Mouse (Mus musculus): Measurements from ENCODE around the gene Sstr4. TPM values are rescaled to one million over a fixed set of nuclear protein-coding genes. Genes with fewer than 3 reads are reported as not detected.
A peak's percentile ranks its signal among the peaks of the same experiment; 100 is the strongest.

Gene Sstr4
- total RNA-seq, 2 experiments from 2014 or later: 0.28 to 0.47 TPM

DNA sequence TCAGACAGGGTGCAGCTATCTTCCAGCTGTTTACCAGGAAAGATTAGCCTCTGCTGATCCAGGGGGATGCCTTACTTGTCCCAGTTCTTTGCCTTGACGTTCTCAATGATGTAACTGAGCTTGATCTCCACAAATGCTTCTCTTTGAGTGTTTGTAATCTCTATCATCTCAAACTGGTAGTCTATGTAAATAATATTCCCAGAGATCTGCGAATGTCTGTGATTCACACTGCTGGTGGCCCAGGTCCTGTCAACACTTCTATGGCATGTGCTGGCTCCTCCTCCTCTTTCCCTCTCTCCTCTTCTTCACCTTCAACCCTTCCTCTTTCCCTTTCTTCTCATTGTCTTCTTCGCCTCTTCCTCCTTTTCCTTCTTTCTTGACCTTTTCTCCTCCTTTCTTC, 24.0 kb downstream of the Sstr4 start:
- intact Hi-C loops (cut with DNase I): no loop called here
- Histone ChIP-seq H3K4me3 (no peak overlapping the region), H3K27ac (no peak overlapping the region)
- no peak for DNase-seq
- no peak for TF ChIP-seq CTCF (IDR thresholded peaks at IDR 0.05)

DNA sequence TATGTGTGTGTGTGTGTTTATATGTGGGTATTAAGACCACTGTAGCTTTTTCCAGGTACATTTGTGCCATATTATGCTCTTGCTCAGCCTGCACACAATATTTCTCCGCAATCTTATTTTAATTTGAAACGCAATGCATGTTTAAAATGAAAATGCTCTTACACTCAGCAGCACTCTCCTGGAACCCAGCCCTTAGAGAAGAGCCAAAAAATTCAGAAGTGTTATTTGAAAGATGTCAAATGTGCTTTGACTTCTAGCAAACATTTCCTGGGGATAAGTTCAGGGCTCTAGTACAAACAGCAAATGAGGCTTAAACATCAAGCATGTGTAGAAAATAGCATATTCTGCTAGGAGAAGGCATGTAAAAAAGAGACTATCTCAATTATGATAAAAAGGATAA, 24.6 kb downstream of the Sstr4 start:
- intact Hi-C loops (cut with DNase I): no loop called here
- Histone ChIP-seq H3K4me3 (no peak overlapping the region), H3K27ac (no peak overlapping the region)
- no peak for TF ChIP-seq CTCF (IDR thresholded peaks at IDR 0.05)
- no peak for DNase-seq

DNA sequence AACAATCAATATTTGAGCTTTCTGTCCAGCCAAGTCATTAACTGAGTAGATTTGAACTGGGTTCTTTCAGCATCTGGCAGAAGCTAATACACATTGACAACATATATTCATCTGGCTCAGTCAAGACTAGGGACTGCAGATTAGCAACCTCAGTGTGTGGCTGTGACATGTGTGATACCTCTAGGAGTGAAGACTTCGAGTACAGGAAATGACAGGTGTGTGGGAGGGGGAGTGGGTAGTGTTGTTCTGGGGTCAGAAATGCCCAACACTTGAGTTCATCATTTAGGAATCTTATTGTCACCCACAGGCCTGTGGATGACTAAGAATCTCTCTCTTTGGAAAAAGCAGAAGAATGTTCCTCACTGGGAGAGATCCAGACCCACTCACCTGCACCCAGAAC, 26.0 kb downstream of the Sstr4 start:
- TF ChIP-seq CTCF (IDR thresholded peaks at IDR 0.05): no peak
- H3K27ac ChIP-seq: peak overlapping the region; percentile 43; the same call in 1 of the 2 replicates
- DNase-seq: no peak
- intact Hi-C loops (cut with DNase I): no loop called here
- no peak overlapping the region for H3K4me3 ChIP-seq

DNA sequence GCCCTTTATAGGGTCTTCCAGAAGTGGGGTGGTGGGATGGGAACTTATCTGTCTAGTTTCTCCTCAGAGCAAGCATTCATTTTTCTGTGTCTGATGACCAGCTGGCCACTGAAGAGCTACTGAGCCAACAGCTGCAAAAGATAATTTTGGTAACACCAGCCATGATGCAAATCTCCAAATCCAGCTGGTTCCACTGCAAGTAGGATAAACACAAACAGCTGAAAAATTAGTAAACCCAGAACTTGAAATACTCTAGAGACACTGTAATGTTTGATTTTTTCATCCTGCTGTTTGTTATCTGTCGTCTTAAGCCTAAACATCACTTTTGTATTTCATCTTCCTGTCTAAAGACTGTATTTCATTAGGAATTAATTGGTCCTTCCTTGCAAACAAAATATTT, 26.6 kb downstream of the Sstr4 start:
- intact Hi-C loops (cut with DNase I): no loop called here
- no peak for DNase-seq
- Histone ChIP-seq H3K27ac (peak overlapping the region; percentile 43; the same call in 1 of the 2 replicates), H3K4me3 (no peak overlapping the region)
- no peak for TF ChIP-seq CTCF (IDR thresholded peaks at IDR 0.05)

DNA sequence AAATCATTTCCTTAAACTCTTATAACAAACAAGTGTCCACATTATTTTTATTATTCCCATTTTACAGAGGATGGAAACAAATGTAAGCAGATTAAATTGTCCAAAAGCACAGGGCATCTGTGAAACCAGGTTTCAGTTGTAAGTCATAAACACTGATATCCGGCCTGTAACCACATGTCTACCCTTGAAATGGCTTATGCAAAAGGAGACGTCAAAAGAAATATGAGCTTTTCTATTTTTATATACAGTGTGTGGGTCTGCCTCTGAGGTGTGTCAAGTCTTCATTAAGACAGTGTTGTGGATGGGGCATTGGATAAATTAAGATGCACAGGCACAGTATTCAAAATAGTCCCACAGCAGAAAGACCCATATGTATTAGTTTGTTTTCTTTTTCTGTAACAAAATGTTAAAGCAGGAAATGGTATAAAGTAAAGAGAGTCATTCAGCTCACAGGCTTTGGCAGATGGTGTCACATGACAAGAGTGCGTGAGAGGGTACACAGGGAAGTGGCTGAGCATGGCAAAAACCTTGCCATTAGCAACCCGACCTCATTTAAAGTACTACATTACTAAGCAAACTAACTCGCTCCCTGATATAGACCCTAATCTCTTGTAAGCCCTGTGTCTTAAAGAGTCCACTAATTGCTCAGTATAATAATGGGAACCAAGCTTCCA, 30.7 kb downstream of the Sstr4 start:
- DNase-seq: peak; percentile 38
- no peak overlapping the region for H3K4me3 ChIP-seq
- intact Hi-C loops (cut with DNase I): loop anchor here (2.0 kb wide), 1 partner anchor 23 kb away; no protein-coding TSS in a partner anchor
- TF ChIP-seq CTCF (IDR thresholded peaks at IDR 0.05): no peak
- peak overlapping the region; percentile 87 for H3K27ac ChIP-seq

DNA sequence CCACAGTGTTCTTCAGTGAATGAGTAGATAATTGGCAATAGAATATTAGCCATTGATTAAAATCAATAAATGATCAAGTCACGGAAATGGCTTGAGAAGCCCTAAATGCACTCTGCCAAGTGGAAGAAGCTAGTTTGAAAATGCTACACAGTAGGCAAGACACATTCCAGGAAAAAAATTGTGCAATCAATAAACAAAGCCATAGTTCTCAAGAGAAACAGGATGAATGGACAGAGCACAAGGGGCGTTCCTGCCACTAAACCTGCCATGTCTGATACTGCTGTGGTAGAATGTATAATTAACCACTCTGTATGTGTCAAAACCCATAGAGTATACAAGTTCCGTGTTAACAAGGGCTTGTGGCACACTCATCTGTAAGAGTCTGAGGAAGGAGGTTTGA, 32.4 kb downstream of the Sstr4 start:
- intact Hi-C loops (cut with DNase I): loop anchor here (2.0 kb wide), 1 partner anchor 21 kb away; no protein-coding TSS in a partner anchor
- no peak for TF ChIP-seq CTCF (IDR thresholded peaks at IDR 0.05)
- Histone ChIP-seq H3K4me3 (no peak overlapping the region), H3K27ac (peak overlapping the region; percentile 53)
- DNase-seq: no peak

DNA sequence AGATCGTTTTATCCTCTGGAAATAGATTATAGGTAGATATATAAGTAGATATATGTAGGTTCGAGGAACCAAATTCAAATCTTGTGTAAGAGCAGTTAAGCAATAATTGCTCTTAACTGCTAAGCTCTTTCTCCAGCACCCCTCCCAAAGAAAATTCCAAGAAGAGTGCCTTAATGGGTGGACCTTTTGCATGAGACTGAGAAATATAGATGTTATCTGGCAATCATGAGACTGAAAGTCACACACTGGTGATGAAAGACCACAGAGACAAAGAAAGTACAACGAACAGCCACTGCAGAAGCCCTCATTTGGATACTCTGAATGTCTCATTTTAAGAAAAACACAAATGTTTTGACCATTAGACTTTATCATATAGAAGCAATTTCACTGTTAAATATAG, 33.4 kb downstream of the Sstr4 start:
- no peak for TF ChIP-seq CTCF (IDR thresholded peaks at IDR 0.05)
- no peak for DNase-seq
- Histone ChIP-seq H3K27ac (peak overlapping the region; percentile 67), H3K4me3 (no peak overlapping the region)
- intact Hi-C loops (cut with DNase I): no loop called here

DNA sequence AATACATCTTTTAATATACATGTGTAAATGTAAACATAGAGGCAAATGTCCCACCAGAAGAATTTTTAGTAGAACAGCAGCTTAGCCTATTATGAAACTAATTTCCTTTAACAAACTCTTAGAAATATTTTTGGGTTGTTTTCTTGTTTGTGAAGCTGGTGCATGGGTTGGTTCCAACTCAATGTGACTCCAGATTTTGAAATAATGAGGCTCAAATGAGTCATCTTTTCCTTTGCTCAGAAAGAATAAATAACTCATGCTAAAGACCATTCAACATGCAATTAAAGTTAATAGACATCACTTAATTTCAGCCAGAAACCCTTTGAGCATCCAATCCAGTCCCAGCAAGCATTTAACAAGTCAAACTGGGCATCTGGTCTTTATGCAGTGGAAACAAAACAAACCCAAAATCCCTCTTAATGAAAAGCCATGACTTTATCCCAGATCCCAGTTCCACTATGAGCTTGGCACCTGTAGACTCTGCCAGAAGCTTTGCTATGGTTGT, 33.9 kb downstream of the Sstr4 start:
- no peak for TF ChIP-seq CTCF (IDR thresholded peaks at IDR 0.05)
- Histone ChIP-seq H3K4me3 (no peak overlapping the region), H3K27ac (peak overlapping the region; percentile 67)
- intact Hi-C loops (cut with DNase I): no loop called here
- no peak for DNase-seq

DNA sequence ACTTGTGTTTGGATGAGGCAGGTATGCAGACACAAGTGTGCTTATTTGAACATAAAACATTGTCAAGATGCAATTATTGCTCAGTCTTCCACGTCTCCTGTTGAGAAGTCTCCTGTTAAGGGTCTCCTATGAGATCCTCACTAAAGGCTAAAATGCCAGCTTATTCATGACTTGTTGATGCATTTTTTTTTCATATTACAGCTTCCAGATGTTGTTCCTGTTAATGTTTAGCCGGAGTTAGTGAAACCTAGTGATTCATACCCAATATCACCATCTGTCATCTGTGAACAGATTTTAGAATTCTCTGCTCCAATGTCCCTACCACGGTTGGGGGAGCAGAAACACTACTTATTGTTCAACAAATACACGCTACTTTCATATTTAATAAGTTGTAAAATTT, 35.8 kb downstream of the Sstr4 start:
- intact Hi-C loops (cut with DNase I): no loop called here
- no peak for DNase-seq
- no peak overlapping the region for H3K4me3 ChIP-seq
- H3K27ac ChIP-seq: no peak overlapping the region; the same call in 1 of the 2 replicates
- TF ChIP-seq CTCF (IDR thresholded peaks at IDR 0.05): no peak

DNA sequence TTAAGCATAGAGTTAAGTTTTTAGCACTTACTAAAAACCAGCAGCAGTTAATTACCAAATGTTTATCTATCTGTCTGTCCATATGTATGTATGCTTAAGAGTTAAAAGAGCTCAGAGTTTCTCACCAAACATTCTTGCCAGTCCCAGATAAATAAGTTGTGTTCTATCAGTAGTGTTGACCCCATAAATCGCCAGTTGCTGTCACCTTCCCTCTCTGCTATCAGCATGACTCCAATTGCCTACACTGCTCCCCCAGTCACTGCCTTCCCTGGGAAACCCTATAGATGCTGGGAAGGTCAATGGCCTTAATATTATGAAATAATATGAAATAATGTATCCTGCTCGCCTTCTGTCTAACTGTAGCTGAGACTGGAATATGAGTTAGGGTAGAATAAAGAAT, 37.2 kb downstream of the Sstr4 start:
- no peak for TF ChIP-seq CTCF (IDR thresholded peaks at IDR 0.05)
- H3K27ac ChIP-seq: no peak overlapping the region
- no peak overlapping the region for H3K4me3 ChIP-seq
- DNase-seq: no peak
- intact Hi-C loops (cut with DNase I): no loop called here

DNA sequence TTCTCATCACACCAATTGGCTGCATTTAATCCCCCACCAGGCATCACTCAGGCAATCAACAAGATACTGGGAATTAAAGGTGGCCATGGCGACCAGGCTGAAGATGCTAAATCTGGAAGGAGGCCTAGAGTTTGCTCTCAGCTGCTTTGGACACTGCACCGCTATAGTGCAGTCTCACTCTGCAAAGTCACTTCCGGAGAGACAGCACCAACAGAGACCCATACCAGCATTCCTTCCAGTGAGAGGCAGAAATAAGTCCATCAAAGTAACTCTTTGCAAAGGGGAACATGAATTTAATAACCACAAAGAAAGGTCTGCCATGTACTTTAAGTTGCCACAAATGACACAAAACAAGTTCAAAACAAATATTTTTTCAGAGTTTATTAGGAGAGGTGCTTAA, 41.1 kb downstream of the Sstr4 start:
- intact Hi-C loops (cut with DNase I): no loop called here
- Histone ChIP-seq H3K4me3 (peak overlapping the region; percentile 70), H3K27ac (peak overlapping the region; percentile 50)
- no peak for DNase-seq
- no peak for TF ChIP-seq CTCF (IDR thresholded peaks at IDR 0.05)

DNA sequence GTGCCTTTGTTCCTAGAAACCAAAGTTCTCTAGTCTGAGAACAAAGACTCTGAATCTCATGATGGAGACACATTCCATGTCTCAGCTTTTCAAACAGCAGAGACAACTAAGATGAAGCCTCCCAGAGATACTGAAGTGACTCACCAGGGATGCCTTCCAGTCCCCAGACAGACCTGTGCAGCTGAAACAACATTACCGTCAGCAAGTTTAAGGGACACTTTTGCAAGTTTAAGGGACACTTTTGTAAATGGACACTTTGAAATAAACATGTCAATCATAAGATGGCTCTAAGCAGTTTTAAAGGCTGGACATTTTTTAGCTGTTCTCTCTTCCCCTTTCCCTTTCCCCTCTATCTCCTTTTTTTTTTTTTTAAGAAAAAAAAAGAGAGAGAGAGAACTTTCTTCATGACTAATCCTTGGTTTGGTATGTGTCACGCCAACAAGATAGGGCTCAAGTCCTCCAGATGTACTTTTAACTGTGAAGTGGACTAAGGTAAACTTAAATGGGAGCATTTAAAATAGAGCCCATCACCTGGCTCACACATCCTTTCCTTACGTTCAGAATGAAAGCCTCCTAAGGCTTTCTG, 44.6 kb downstream of the Sstr4 start:
- Histone ChIP-seq H3K27ac (peak overlapping the region; percentile 92), H3K4me3 (peak overlapping the region; percentile 70)
- TF ChIP-seq CTCF (IDR thresholded peaks at IDR 0.05): no peak
- intact Hi-C loops (cut with DNase I): no loop called here
- DNase-seq: no peak

DNA sequence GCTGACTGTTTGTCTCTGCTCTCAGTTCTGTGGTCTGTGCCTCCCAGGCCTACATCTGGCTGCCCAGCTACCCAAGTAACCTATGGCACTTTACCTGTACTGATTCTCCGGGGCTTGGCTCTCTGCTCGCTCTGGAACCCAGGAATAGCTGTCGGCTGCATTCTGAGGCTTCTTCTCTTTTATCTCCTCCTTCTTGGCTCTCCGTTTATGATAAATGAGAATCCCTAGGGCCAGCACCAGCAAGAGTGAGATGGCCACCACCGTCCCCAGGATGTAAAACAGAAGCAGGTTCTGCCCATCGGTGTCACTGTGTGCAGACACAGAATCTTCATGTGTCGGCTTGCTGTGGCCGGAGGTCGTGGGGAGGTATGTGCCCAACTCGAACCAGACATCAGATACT, 46.3 kb downstream of the Sstr4 start:
- intact Hi-C loops (cut with DNase I): no loop called here
- peak overlapping the region; percentile 70 for H3K4me3 ChIP-seq
- peak overlapping the region; percentile 92 for H3K27ac ChIP-seq
- TF ChIP-seq CTCF (IDR thresholded peaks at IDR 0.05): no peak
- DNase-seq: no peak

DNA sequence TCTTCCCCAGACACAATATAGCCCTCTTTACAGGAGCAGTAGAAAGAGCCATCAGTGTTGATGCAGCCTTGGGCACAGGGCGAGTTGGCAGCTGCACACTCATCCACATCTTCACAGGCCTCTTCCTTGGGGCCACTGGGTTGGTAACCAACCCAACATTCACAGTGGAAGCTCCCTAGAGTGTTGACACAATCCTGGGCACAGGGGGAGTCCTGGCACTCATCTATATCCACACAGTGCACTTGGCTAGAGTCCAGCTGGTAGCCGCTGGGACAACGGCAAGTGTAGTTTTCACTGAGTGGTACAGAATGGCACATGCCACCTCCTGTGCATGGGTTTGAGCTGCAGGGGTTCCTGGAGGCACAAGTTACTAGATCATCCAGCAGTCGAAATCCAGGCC, 47.0 kb downstream of the Sstr4 start:
- H3K27ac ChIP-seq: peak overlapping the region; percentile 92
- peak; percentile 23 for DNase-seq
- intact Hi-C loops (cut with DNase I): no loop called here
- H3K4me3 ChIP-seq: peak overlapping the region; percentile 70
- no peak for TF ChIP-seq CTCF (IDR thresholded peaks at IDR 0.05)

Measured in gastrocnemius, adult 2 months (tissue).